Mouse (Mus musculus): ENCODE results near the gene Cyp3a11. TPM values are rescaled to one million over a fixed set of nuclear protein-coding genes. Genes with fewer than 3 reads are reported as not detected.
"Not testable (repeated sequence)": the region's sequence is repeated elsewhere in the genome, so short reads cannot be mapped to it uniquely, and the experiment has no call there.

Cyp3a11 gene
- polyA plus RNA-seq, 1 experiment from 2014 or later = not detected

DNA sequence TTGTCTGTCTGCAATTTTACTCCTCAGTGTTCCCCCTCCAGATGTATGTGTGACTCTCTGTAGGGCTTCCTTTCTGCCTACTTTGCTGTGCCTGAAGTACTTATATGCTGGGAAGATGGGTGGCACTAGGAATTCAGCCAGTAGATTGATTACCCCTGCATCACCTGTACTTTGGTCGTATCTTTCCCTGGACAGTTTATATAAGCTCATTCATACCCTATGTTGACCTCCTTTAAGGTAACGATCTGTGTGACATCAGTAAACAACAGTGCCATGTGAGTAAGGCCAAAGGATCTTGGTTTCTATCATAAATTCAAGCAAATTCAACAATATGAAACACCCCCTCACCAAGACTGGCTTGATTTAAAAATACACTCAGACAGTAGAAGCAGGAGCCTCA is 74.0 kb downstream of the Cyp3a11 start, which contains the start of gene Cyp3a44:
Gene Cyp3a44 (minus strand): TSS at position 79 of the 400 bp plus-strand sequence.
- WGBS = 67% methylated on average over 2 of the region's 2 CpGs
- not testable (repeated sequence) for H3K4me3 ChIP-seq (ENCODE audit: low read depth, low read length); ATAC-seq (ENCODE audit: low FRiP score); H3K4me1 ChIP-seq (ENCODE audit: control insufficient read depth, insufficient read depth, low read length); H3K9me3 ChIP-seq (ENCODE audit: control insufficient read depth, low read length); H3K27ac ChIP-seq (ENCODE audit: low read depth, low read length); H3K9ac ChIP-seq (ENCODE audit: low read length); H3K27me3 ChIP-seq (ENCODE audit: control insufficient read depth, insufficient read depth, low read length); H3K36me3 ChIP-seq (ENCODE audit: control insufficient read depth, insufficient read depth, low read length); H3K4me2 ChIP-seq; DNase-seq (ENCODE audit: low spot score, missing footprints)

Other genes with a start within 250 kb of the Cyp3a11 start
- not detected in 2 replicates for gene Cyp3a41a, start 159.8 kb downstream of the Cyp3a11 start, polyA plus RNA-seq (2014; fragmentation: Nextera tagmentation; extraction: Ambion mirVana)
- gene Cyp3a44, start 74.1 kb downstream of the Cyp3a11 start, polyA plus RNA-seq (2014; fragmentation: Nextera tagmentation; extraction: Ambion mirVana) = not detected in 2 replicates
- not detected in 2 replicates for gene Cyp3a25, start 129.7 kb upstream of the Cyp3a11 start, polyA plus RNA-seq (2014; fragmentation: Nextera tagmentation; extraction: Ambion mirVana)
- not detected in 2 replicates for gene Cyp3a59, start 199.3 kb upstream of the Cyp3a11 start, polyA plus RNA-seq (2014; fragmentation: Nextera tagmentation; extraction: Ambion mirVana)

Measured in midbrain, embryonic 11.5 days (tissue).